Mouse (Mus musculus) heart, postnatal 14 days (tissue): ENCODE measurements at regions not wholly inside any gene's neighbourhood (a gene's known extent, or its start where the extent isn't known, plus 50 kb on each side); places are given as distances from the start of the nearest gene placed in this dataset.
"Not testable (repeated sequence)": the region's sequence is repeated elsewhere in the genome, so short reads cannot be mapped to it uniquely, and the experiment has no call there.

Experiments
- DNase-seq, 2 experiments: peaks; one replicate each; pipeline ENCODE4 v3.0.0; 2021 to 2022
- intact Hi-C: fragments of 180-260 bp; cut with DNase I; formaldehyde crosslinking; loops from one replicate; pipeline ENCODE4 v1.15.1; 2025

DNA sequence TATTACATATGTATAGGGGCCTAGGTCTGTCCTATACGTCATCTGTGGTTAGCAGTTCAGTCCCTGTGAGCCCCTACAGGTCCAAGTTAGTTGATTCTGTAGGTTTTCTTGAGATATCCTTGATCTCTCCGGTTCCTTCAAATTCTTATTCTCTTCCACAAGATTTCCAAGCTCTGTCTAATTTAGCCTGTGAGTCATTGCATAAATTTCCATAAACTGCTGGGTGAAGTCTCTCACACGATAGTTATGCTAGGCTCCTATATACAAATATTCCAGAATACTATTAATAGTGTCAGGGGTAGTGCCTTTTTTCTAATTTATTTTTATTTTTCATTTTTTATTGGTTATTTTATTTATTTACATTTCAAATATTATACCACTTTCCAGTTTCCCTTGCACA is 105.4 kb downstream of the 4921509C19Rik start:
- not testable (repeated sequence) for DNase-seq
- intact Hi-C loops = loop anchor here (10.0 kb wide), 1 partner anchor 156 kb away; no protein-coding TSS in a partner anchor
